Mouse (Mus musculus) myocyte (in vitro differentiated cells): Measurements from ENCODE around the gene Lrrc4c.

ENCODE experiments used
- E2F4 ChIP-seq: IDR thresholded peaks from one replicate; pipeline ENCODE4 v1.6.1; 2011; ENCODE audit warnings: mild to moderate bottlenecking, control low read depth, moderate library complexity; ENCODE audit not compliant: insufficient read depth
- POLR2A ChIP-seq: IDR thresholded peaks from one replicate; pipeline ENCODE4 v1.6.1; 2011; ENCODE audit warnings: low read depth, mild to moderate bottlenecking, control low read depth, moderate library complexity; ENCODE audit not compliant: insufficient read length
- POLR2AphosphoS2 ChIP-seq: IDR thresholded peaks from one replicate; pipeline ENCODE4 v1.6.1; 2011; ENCODE audit warnings: low read depth, control low read depth; ENCODE audit not compliant: insufficient read length
- USF1 ChIP-seq: IDR thresholded peaks from one replicate; pipeline ENCODE4 v1.6.1; 2011; ENCODE audit warnings: low read depth, mild to moderate bottlenecking, control low read depth, moderate library complexity

- TF ChIP-seq E2F4 (no peak), USF1 (no peak), POLR2A (no peak), POLR2AphosphoS2 (no peak)
Measured at GRCm38 (mm10) chr2:97434140-97434539, 1116.2 kb downstream of the Lrrc4c start.
